ENCODE assay signal across 10 mouse cellular contexts in the genomic region with DNA sequence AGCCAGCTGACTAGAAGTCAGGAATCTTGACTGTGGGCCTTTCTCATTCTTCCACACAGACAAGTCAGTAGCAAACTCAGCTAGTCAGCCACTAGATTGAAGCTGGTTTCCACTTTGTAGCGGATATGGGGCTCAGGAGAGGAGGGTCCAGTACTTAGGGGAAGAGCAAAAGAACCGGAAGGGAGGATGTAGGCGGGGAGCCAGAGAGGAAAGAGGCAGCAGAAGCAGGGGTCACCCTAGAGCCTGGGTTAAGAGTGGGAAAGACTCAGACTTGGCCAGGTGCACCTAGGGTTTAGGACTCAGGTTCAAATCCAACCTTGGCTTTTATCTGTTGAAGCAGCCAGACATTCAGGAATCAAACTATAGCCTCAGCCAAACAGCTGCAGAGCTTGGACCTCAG. TPM values are rescaled to one million over a fixed set of nuclear protein-coding genes. Genes with fewer than 3 reads are reported as not detected.
DNase-seq lines count a peak whose midpoint lies in the region; ATAC-seq and TF ChIP-seq lines count a peak whose summit lies in the region.
"Had no signal": no experiment of that assay in that cellular context is flagged by ENCODE, and none has a peak within 500 bp of the region (broad histone marks: within the 10 kb centered on the region; RNA-seq: fewer than 3 reads in every experiment).

No protein-coding gene starts in this region.

- TF ChIP-seq EP300 in heart, postnatal 0 days (IDR thresholded peaks at IDR 0.05; ENCODE audit: low read depth) = no peak

- H3K9me3 ChIP-seq in heart, embryonic 13.5 days = no peaks in the 10 kb centered on the region
- H3K9me3 ChIP-seq in heart, postnatal 0 days (replicated peaks; ENCODE audit: control insufficient read depth, low read length) = no peaks in the 10 kb centered on the region
- H3K9me3 ChIP-seq: midbrain, embryonic 12.5 days had no signal

- peak overlapping the region; percentile 95 for H3K4me2 ChIP-seq in heart, embryonic 13.5 days
- peak overlapping the region; percentile 77 for H3K4me2 ChIP-seq in heart, postnatal 0 days (ENCODE audit: low read depth, low read length)

- no peak for ATAC-seq in heart, embryonic 13.5 days (ENCODE audit: extremely low read depth, insufficient number of reproducible peaks, low FRiP score, low TSS enrichment)
- no peak for ATAC-seq in heart, postnatal 0 days (ENCODE audit: insufficient read depth, low read depth)

- peak overlapping the region; percentile 88 for H3K27ac ChIP-seq in heart, embryonic 13.5 days (replicated peaks)
- peak overlapping the region; percentile 68 for H3K27ac ChIP-seq in bone marrow macrophage, adult 2 months (ENCODE audit: insufficient read depth, low read depth, low read length)
- H3K27ac ChIP-seq in heart, postnatal 0 days (ENCODE audit: low read depth) = peak overlapping the region; percentile 84
- peak overlapping the region; percentile 82 for H3K27ac ChIP-seq in macrophage
- H3K27ac ChIP-seq: midbrain, embryonic 12.5 days had no signal

- no peak for TF ChIP-seq CTCF in bone marrow macrophage, adult 2 months (IDR thresholded peaks at IDR 0.05; ENCODE audit: low read depth, low read length)
- no peak for TF ChIP-seq CTCF in heart, postnatal 0 days (IDR thresholded peaks at IDR 0.05; ENCODE audit: low read depth)

- TF ChIP-seq POLR2A in bone marrow macrophage, adult 2 months (IDR thresholded peaks at IDR 0.05; ENCODE audit: borderline replicate concordance, low read depth, low read length) = no peak

- 78% methylated on average over 3 of the region's 3 CpGs for WGBS in heart, embryonic 13.5 days
- WGBS in heart, postnatal 0 days = 59% methylated on average over 3 of the region's 3 CpGs
- 14% methylated on average over 2 of the region's 3 CpGs for WGBS in macrophage (ENCODE audit: missing documents)

- H3K36me3 ChIP-seq in heart, embryonic 13.5 days = peaks cover 13% of the 10 kb centered on the region
- H3K36me3 ChIP-seq in heart, postnatal 0 days (replicated peaks; ENCODE audit: control insufficient read depth, insufficient read depth, low read length) = peaks cover 12% of the 10 kb centered on the region
- H3K36me3 ChIP-seq in macrophage (ENCODE audit: inconsistent target) = peaks cover 14% of the 10 kb centered on the region

- H3K79me2 ChIP-seq in macrophage (ENCODE audit: inconsistent target) = peaks cover 69% of the 10 kb centered on the region

- peaks cover 53% of the 10 kb centered on the region for H3K4me1 ChIP-seq in heart, embryonic 13.5 days
- peaks cover 39% of the 10 kb centered on the region for H3K4me1 ChIP-seq in bone marrow macrophage, adult 2 months (ENCODE audit: control insufficient read depth, insufficient read depth, low read length)
- peaks cover 24% of the 10 kb centered on the region for H3K4me1 ChIP-seq in heart, postnatal 0 days (ENCODE audit: control insufficient read depth, insufficient read depth)

- peaks cover 21% of the 10 kb centered on the region for H3K27me3 ChIP-seq in heart, embryonic 13.5 days (replicated peaks)
- no peaks in the 10 kb centered on the region for H3K27me3 ChIP-seq in heart, postnatal 0 days (ENCODE audit: control insufficient read depth, insufficient read depth, low read length)

- DNase-seq in heart, postnatal 4 days = no peak
- no peak for DNase-seq in heart, postnatal 0 days (ENCODE audit: low spot score)
- DNase-seq in spleen, adult 12 weeks (ENCODE audit: low spot score) = no peak
- no peak for DNase-seq in urinary bladder, postnatal 36 days (ENCODE audit: low spot score in 2 of 2)
- no peak for DNase-seq in cerebellum, adult 9-11 months
- DNase-seq: thymus, adult 2 months had no signal

- H3K9ac ChIP-seq in heart, embryonic 13.5 days = peak overlapping the region; percentile 98; the same call in 1 of the 2 replicates
- peak overlapping the region; percentile 87; the same call in 1 of the 2 replicates for H3K9ac ChIP-seq in heart, postnatal 0 days (replicated peaks; ENCODE audit: low read depth, low read length)

- peak overlapping the region; percentile 93; the same call in 1 of the 2 replicates for H3K4me3 ChIP-seq in heart, embryonic 13.5 days
- peak overlapping the region; percentile 97 for H3K4me3 ChIP-seq in bone marrow macrophage, adult 2 months (ENCODE audit: insufficient read depth, low read length)
- H3K4me3 ChIP-seq in heart, postnatal 0 days (ENCODE audit: low read depth, low read length) = peak overlapping the region; percentile 75; the same call in 1 of the 2 replicates
- H3K4me3 ChIP-seq in macrophage (ENCODE audit: inconsistent target) = peak overlapping the region; percentile 72; the same call in 1 of the 2 replicates

RNA-seq across cellular contexts. Expression of a gene that starts 11.2 kb away (rescaled TPM):
- 1.1 and 2.9 TPM in 2 replicates for polyA plus RNA-seq in heart, embryonic 13.5 days (2015; fragmentation: Nextera tagmentation; extraction: Ambion mirVana)
- 1 to 10 TPM; 2.0 to 2.7 TPM for total RNA-seq in heart, postnatal 4 days (2021)
- 13.1 and 18.1 TPM in 2 replicates for polyA plus RNA-seq in bone marrow macrophage, adult 2 months (2012; ENCODE audit: insufficient read depth, insufficient read length, missing spikeins)
- total RNA-seq in heart, postnatal 0 days (2014; rRNA removed; ENCODE audit: low replicate concordance) = 5.1 TPM in 1 of 2 replicates, not detected in the other
- polyA plus RNA-seq in heart, postnatal 0 days (2015; fragmentation: Nextera tagmentation; extraction: Ambion mirVana) = 2.2 TPM in 2 replicates
- total RNA-seq in macrophage (2018; cell fraction: chromatin; rRNA removed) = 1 to 10 TPM in 16 of 26 experiments, not detected in 10; 1.1 to 9.0 (median 4.6) TPM
- total RNA-seq in macrophage (2018; cell fraction: cytosol; rRNA removed) = 10 to 100 TPM in 12 of 26 experiments, 1 to 10 TPM in 13, under 1 TPM in 1; 0.96 to 18.9 (median 6.4) TPM
- 10 to 100 TPM in 10 of 26 experiments, 1 to 10 TPM in 12, not detected in 4; 1.2 to 17.6 (median 8.1) TPM for total RNA-seq in macrophage (2018; cell fraction: nucleus; rRNA removed)
- polyA plus RNA-seq in macrophage (2018) = 6.5 to 23.2 TPM (median 6.5 TPM) in 3 replicates

RNA-seq across cellular contexts. Expression of a gene that starts 16.5 kb away (rescaled TPM):
- polyA plus RNA-seq in heart, embryonic 13.5 days (2015; fragmentation: Nextera tagmentation; extraction: Ambion mirVana) = 22.2 and 25.2 TPM in 2 replicates
- total RNA-seq in heart, postnatal 4 days (2021) = 100 to 1,000 TPM; 117 to 120 TPM
- 54.0 and 58.7 TPM in 2 replicates for polyA plus RNA-seq in bone marrow macrophage, adult 2 months (2012; ENCODE audit: insufficient read depth, insufficient read length, missing spikeins)
- 69.2 and 90.6 TPM in 2 replicates for total RNA-seq in heart, postnatal 0 days (2014; rRNA removed; ENCODE audit: low replicate concordance)
- 39.4 and 39.6 TPM in 2 replicates for polyA plus RNA-seq in heart, postnatal 0 days (2015; fragmentation: Nextera tagmentation; extraction: Ambion mirVana)
- 100 to 1,000 TPM in 8 of 26 experiments, 10 to 100 TPM in 18; 41.6 to 398 (median 88.9) TPM for total RNA-seq in macrophage (2018; cell fraction: chromatin; rRNA removed)
- 10 to 100 TPM; 50.5 to 85.9 (median 70.2) TPM for total RNA-seq in macrophage (2018; cell fraction: cytosol; rRNA removed)
- total RNA-seq in macrophage (2018; cell fraction: nucleus; rRNA removed) = 100 to 1,000 TPM in 8 of 26 experiments, 10 to 100 TPM in 18; 57.5 to 143 (median 87.9) TPM
- 34.3 to 55.7 TPM (median 49.2 TPM) in 3 replicates for polyA plus RNA-seq in macrophage (2018)

RNA-seq across cellular contexts. Expression of a gene that starts 16.6 kb away (rescaled TPM):
- polyA plus RNA-seq in heart, embryonic 13.5 days (2015; fragmentation: Nextera tagmentation; extraction: Ambion mirVana) = 265 and 277 TPM in 2 replicates
- total RNA-seq in heart, postnatal 4 days (2021) = 100 to 1,000 TPM; 178 to 180 TPM
- polyA plus RNA-seq in bone marrow macrophage, adult 2 months (2012; ENCODE audit: insufficient read depth, insufficient read length, missing spikeins) = 560 and 577 TPM in 2 replicates
- 236 and 249 TPM in 2 replicates for total RNA-seq in heart, postnatal 0 days (2014; rRNA removed; ENCODE audit: low replicate concordance)
- 244 and 267 TPM in 2 replicates for polyA plus RNA-seq in heart, postnatal 0 days (2015; fragmentation: Nextera tagmentation; extraction: Ambion mirVana)
- 1,000 to 10,000 TPM in 16 of 26 experiments, 100 to 1,000 TPM in 10; 388 to 4,292 (median 1,510) TPM for total RNA-seq in macrophage (2018; cell fraction: chromatin; rRNA removed)
- 1,000 to 10,000 TPM in 13 of 26 experiments, 100 to 1,000 TPM in 13; 523 to 2,418 (median 986) TPM for total RNA-seq in macrophage (2018; cell fraction: cytosol; rRNA removed)
- total RNA-seq in macrophage (2018; cell fraction: nucleus; rRNA removed) = 1,000 to 10,000 TPM in 17 of 26 experiments, 100 to 1,000 TPM in 9; 377 to 2,781 (median 1,417) TPM
- polyA plus RNA-seq in macrophage (2018) = 491 to 809 TPM (median 572 TPM) in 3 replicates

RNA-seq across cellular contexts. Expression of a gene that starts 53.0 kb away (rescaled TPM):
- 12.8 and 13.0 TPM in 2 replicates for polyA plus RNA-seq in heart, embryonic 13.5 days (2015; fragmentation: Nextera tagmentation; extraction: Ambion mirVana)
- 1 to 10 TPM; 7.7 to 8.0 TPM for total RNA-seq in heart, postnatal 4 days (2021)
- polyA plus RNA-seq in bone marrow macrophage, adult 2 months (2012; ENCODE audit: insufficient read depth, insufficient read length, missing spikeins) = 3.3 and 3.6 TPM in 2 replicates
- 6.3 and 18.6 TPM in 2 replicates for total RNA-seq in heart, postnatal 0 days (2014; rRNA removed; ENCODE audit: low replicate concordance)
- polyA plus RNA-seq in heart, postnatal 0 days (2015; fragmentation: Nextera tagmentation; extraction: Ambion mirVana) = 7.7 and 7.9 TPM in 2 replicates
- total RNA-seq in macrophage (2018; cell fraction: chromatin; rRNA removed) = 1 to 10 TPM in 19 of 26 experiments, under 1 TPM in 2, not detected in 5; 0.81 to 8.4 (median 4.1) TPM
- 1 to 10 TPM in 23 of 26 experiments, under 1 TPM in 3; 0.38 to 3.5 (median 2.1) TPM for total RNA-seq in macrophage (2018; cell fraction: cytosol; rRNA removed)
- total RNA-seq in macrophage (2018; cell fraction: nucleus; rRNA removed) = 1 to 10 TPM in 20 of 26 experiments, under 1 TPM in 3, not detected in 3; 0.40 to 6.3 (median 1.7) TPM
- polyA plus RNA-seq in macrophage (2018) = 2.3 to 4.9 TPM (median 2.4 TPM) in 3 replicates
